8 mouse cellular contexts compared by ENCODE assay signal in the genomic region with DNA sequence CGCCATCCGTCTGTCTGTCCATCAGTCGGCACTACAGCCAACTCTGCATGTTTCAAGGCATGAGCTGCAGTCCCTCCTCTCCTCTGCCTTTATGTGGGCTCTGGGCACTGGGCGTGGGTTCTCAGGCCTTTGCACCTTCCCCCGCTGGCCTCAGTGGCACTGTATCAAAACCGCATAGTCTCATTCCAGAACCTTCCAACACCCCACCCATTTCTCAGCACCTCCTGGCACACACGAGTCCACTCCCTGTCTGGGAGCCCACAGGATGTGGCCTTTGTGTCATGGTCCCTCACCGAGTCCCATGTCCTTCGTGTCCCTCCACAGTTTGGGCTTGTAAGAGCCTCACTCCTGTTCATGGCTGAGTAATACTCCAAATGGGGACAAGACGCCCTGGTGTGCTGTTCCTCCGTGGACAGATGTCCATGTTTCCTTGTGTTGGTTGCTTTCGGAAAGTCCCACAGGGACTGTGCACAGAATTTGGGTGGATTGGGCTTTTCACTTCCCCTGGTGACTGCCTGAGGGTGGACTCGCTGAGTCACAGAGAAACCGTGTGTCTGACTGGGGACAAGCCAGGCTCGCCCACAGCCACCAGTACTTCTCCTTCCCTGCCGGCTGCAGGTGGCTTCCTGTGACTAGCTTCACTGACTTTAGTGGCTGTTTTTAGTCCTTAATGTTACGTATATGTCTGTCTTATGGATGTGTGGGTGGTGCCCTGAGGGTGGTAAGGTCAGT. TPM values are rescaled to one million over a fixed set of nuclear protein-coding genes. Genes with fewer than 3 reads are reported as not detected.
A peak's percentile ranks its signal among the peaks of the same experiment; 100 is the strongest.
DNase-seq lines count a peak whose midpoint lies in the region; ATAC-seq and TF ChIP-seq lines count a peak whose summit lies in the region.

No protein-coding gene starts in this region.

- ATAC-seq in forebrain, postnatal 0 days, result no peak
- no peak for ATAC-seq in forebrain, embryonic 14.5 days
- no peak for ATAC-seq in liver, embryonic 16.5 days (ENCODE audit: low read depth)
- ATAC-seq in stomach, postnatal 0 days (ENCODE audit: low FRiP score, low TSS enrichment), result no peak
- no peak for ATAC-seq in neural tube, embryonic 15.5 days (ENCODE audit: low FRiP score)

- H3K4me1 ChIP-seq in forebrain, postnatal 0 days (ENCODE audit: insufficient read depth), result peaks cover 10% of the 10 kb centered on the region
- peaks cover 14% of the 10 kb centered on the region for H3K4me1 ChIP-seq in forebrain, embryonic 14.5 days (ENCODE audit: control insufficient read depth, insufficient read depth, low read length)
- H3K4me1 ChIP-seq in liver, embryonic 16.5 days (ENCODE audit: control insufficient read depth, low read depth, low read length), result peaks cover 97% of the 10 kb centered on the region
- peaks cover 12% of the 10 kb centered on the region for H3K4me1 ChIP-seq in stomach, postnatal 0 days (replicated peaks; ENCODE audit: control insufficient read depth, insufficient read depth)
- peaks cover 61% of the 10 kb centered on the region for H3K4me1 ChIP-seq in neural tube, embryonic 15.5 days

- H3K27me3 ChIP-seq in forebrain, postnatal 0 days (ENCODE audit: insufficient read depth, low read length), result no peaks in the 10 kb centered on the region
- H3K27me3 ChIP-seq in forebrain, embryonic 14.5 days (replicated peaks; ENCODE audit: control insufficient read depth, insufficient read depth, low read length), result no peaks in the 10 kb centered on the region
- H3K27me3 ChIP-seq in liver, embryonic 16.5 days (ENCODE audit: control insufficient read depth, insufficient read depth, low read depth, low read length), result no peaks in the 10 kb centered on the region
- H3K27me3 ChIP-seq in stomach, postnatal 0 days (ENCODE audit: control insufficient read depth, insufficient read depth, low read length), result no peaks in the 10 kb centered on the region
- H3K27me3 ChIP-seq in neural tube, embryonic 15.5 days (replicated peaks), result no peaks in the 10 kb centered on the region

- no peak for TF ChIP-seq CTCF in forebrain, postnatal 0 days (IDR thresholded peaks at IDR 0.05; ENCODE audit: low read depth)
- no peak for TF ChIP-seq CTCF in stomach, postnatal 0 days (IDR thresholded peaks at IDR 0.05; ENCODE audit: low read depth)

- no peak overlapping the region for H3K4me2 ChIP-seq in forebrain, postnatal 0 days (ENCODE audit: low read depth)
- no peak overlapping the region for H3K4me2 ChIP-seq in forebrain, embryonic 14.5 days (ENCODE audit: low read length)
- H3K4me2 ChIP-seq in liver, embryonic 16.5 days (ENCODE audit: low read depth, low read length), result no peak overlapping the region
- H3K4me2 ChIP-seq in stomach, postnatal 0 days (replicated peaks; ENCODE audit: low read depth), result no peak overlapping the region
- H3K4me2 ChIP-seq in neural tube, embryonic 15.5 days, result no peak overlapping the region

- no peak for TF ChIP-seq EP300 in stomach, postnatal 0 days (optimal IDR thresholded peaks at IDR 0.05)

- no peak overlapping the region for H3K4me3 ChIP-seq in forebrain, postnatal 0 days (ENCODE audit: low read depth, low read length)
- H3K4me3 ChIP-seq in forebrain, embryonic 14.5 days (ENCODE audit: low read depth, low read length), result no peak overlapping the region
- H3K4me3 ChIP-seq in liver, embryonic 16.5 days (ENCODE audit: low read depth, low read length), result no peak overlapping the region
- H3K4me3 ChIP-seq in stomach, postnatal 0 days (ENCODE audit: low read depth, low read length), result no peak overlapping the region
- no peak overlapping the region for H3K4me3 ChIP-seq in neural tube, embryonic 15.5 days (replicated peaks)

- H3K36me3 ChIP-seq in forebrain, postnatal 0 days (ENCODE audit: insufficient read depth), result 0 out of 2 replicates have a peak, but pooled peaks cover 4% of the 10 kb centered on the region
- peaks cover 4% of the 10 kb centered on the region; the same call in 1 of the 2 replicates for H3K36me3 ChIP-seq in forebrain, embryonic 14.5 days (ENCODE audit: control insufficient read depth, insufficient read depth, low read length)
- no peaks in the 10 kb centered on the region for H3K36me3 ChIP-seq in liver, embryonic 16.5 days (ENCODE audit: control insufficient read depth, insufficient read depth)
- no peaks in the 10 kb centered on the region for H3K36me3 ChIP-seq in stomach, postnatal 0 days (ENCODE audit: control insufficient read depth, insufficient read depth, low read length)
- no peaks in the 10 kb centered on the region for H3K36me3 ChIP-seq in neural tube, embryonic 15.5 days

- WGBS in forebrain, postnatal 0 days, result 94% methylated on average over 17 of the region's 17 CpGs
- WGBS in forebrain, embryonic 14.5 days, result 95% methylated on average over 17 of the region's 17 CpGs
- WGBS in liver, embryonic 16.5 days (ENCODE audit: insufficient replicate concordance), result 68% methylated on average over 17 of the region's 17 CpGs
- 85% methylated on average over 17 of the region's 17 CpGs for WGBS in stomach, postnatal 0 days
- 92% methylated on average over 17 of the region's 17 CpGs for WGBS in neural tube, embryonic 15.5 days

- peak overlapping the region; percentile 21; the same call in 1 of the 2 replicates for H3K27ac ChIP-seq in forebrain, postnatal 0 days (ENCODE audit: low read depth, low read length)
- no peak overlapping the region for H3K27ac ChIP-seq in forebrain, embryonic 14.5 days (ENCODE audit: low read depth, low read length)
- peak overlapping the region; percentile 90 for H3K27ac ChIP-seq in liver, embryonic 16.5 days (ENCODE audit: low read length)
- peak overlapping the region; percentile 73 for H3K27ac ChIP-seq in stomach, postnatal 0 days (replicated peaks)
- no peak overlapping the region for H3K27ac ChIP-seq in neural tube, embryonic 15.5 days (replicated peaks)

- H3K9me3 ChIP-seq in forebrain, postnatal 0 days (ENCODE audit: low read length), result no peaks in the 10 kb centered on the region
- H3K9me3 ChIP-seq in forebrain, embryonic 14.5 days (replicated peaks; ENCODE audit: control insufficient read depth, low read length), result no peaks in the 10 kb centered on the region
- H3K9me3 ChIP-seq in liver, embryonic 16.5 days (replicated peaks; ENCODE audit: control insufficient read depth, low read length), result no peaks in the 10 kb centered on the region
- H3K9me3 ChIP-seq in stomach, postnatal 0 days (ENCODE audit: control insufficient read depth, low read length), result no peaks in the 10 kb centered on the region
- H3K9me3 ChIP-seq in neural tube, embryonic 15.5 days (replicated peaks), result no peaks in the 10 kb centered on the region

- DNase-seq in forebrain, postnatal 0 days, result no peak
- no peak for DNase-seq in forebrain, embryonic 14.5 days (ENCODE audit: low spot score)
- DNase-seq in right cerebral cortex, adult 2 months (ENCODE audit: low spot score in 2 of 2), result peak; percentile 74 to 77
- no peak for DNase-seq in right cerebral cortex, postnatal 14 days
- no peak for DNase-seq in stomach, postnatal 0 days (ENCODE audit: low spot score)
- DNase-seq in cerebellum, postnatal 36 days, result no peak

- H3K9ac ChIP-seq in forebrain, postnatal 0 days, result no peak overlapping the region
- no peak overlapping the region for H3K9ac ChIP-seq in forebrain, embryonic 14.5 days (ENCODE audit: low read length)
- H3K9ac ChIP-seq in liver, embryonic 16.5 days (ENCODE audit: low read depth, low read length), result peak overlapping the region; percentile 5; the same call in 1 of the 2 replicates
- no peak overlapping the region for H3K9ac ChIP-seq in stomach, postnatal 0 days (ENCODE audit: low read length)
- no peak overlapping the region for H3K9ac ChIP-seq in neural tube, embryonic 15.5 days (replicated peaks)

RNA-seq across cellular contexts. Expression of gene Pip5k1c, which starts 5.8 kb away (rescaled TPM):
- total RNA-seq in forebrain, postnatal 0 days (2014; rRNA removed), result 189 and 229 TPM in 2 replicates
- 110 and 130 TPM in 2 replicates for polyA plus RNA-seq in forebrain, postnatal 0 days (2015; fragmentation: Nextera tagmentation; extraction: Ambion mirVana)
- polyA plus RNA-seq in forebrain, embryonic 14.5 days (2014; fragmentation: Nextera tagmentation; extraction: Ambion mirVana), result 76.4 and 114 TPM in 2 replicates
- 13.9 and 14.7 TPM in 2 replicates for polyA plus RNA-seq in liver, embryonic 16.5 days (2015; fragmentation: Nextera tagmentation; extraction: Ambion mirVana)
- 19.1 and 21.1 TPM in 2 replicates for polyA plus RNA-seq in stomach, postnatal 0 days (2015; fragmentation: Nextera tagmentation; extraction: Ambion mirVana)
- polyA plus RNA-seq in neural tube, embryonic 15.5 days (2015; fragmentation: Nextera tagmentation; extraction: Ambion mirVana), result 116 and 124 TPM in 2 replicates

RNA-seq across cellular contexts. Expression of gene Tjp3, which starts 7.2 kb away (rescaled TPM):
- 6.3 and 8.5 TPM in 2 replicates for total RNA-seq in forebrain, postnatal 0 days (2014; rRNA removed)
- polyA plus RNA-seq in forebrain, postnatal 0 days (2015; fragmentation: Nextera tagmentation; extraction: Ambion mirVana), result 5.7 and 6.4 TPM in 2 replicates
- 4.8 and 7.0 TPM in 2 replicates for polyA plus RNA-seq in forebrain, embryonic 14.5 days (2014; fragmentation: Nextera tagmentation; extraction: Ambion mirVana)
- 0.82 and 1.4 TPM in 2 replicates for polyA plus RNA-seq in liver, embryonic 16.5 days (2015; fragmentation: Nextera tagmentation; extraction: Ambion mirVana)
- 42.5 and 46.0 TPM in 2 replicates for polyA plus RNA-seq in stomach, postnatal 0 days (2015; fragmentation: Nextera tagmentation; extraction: Ambion mirVana)
- 4.1 and 7.9 TPM in 2 replicates for polyA plus RNA-seq in neural tube, embryonic 15.5 days (2015; fragmentation: Nextera tagmentation; extraction: Ambion mirVana)

RNA-seq across cellular contexts. Expression of gene Cactin, which starts 22.4 kb away (rescaled TPM):
- 24.2 and 43.4 TPM in 2 replicates for total RNA-seq in forebrain, postnatal 0 days (2014; rRNA removed)
- polyA plus RNA-seq in forebrain, postnatal 0 days (2015; fragmentation: Nextera tagmentation; extraction: Ambion mirVana), result 19.9 and 24.2 TPM in 2 replicates
- polyA plus RNA-seq in forebrain, embryonic 14.5 days (2014; fragmentation: Nextera tagmentation; extraction: Ambion mirVana), result 16.8 and 22.2 TPM in 2 replicates
- polyA plus RNA-seq in liver, embryonic 16.5 days (2015; fragmentation: Nextera tagmentation; extraction: Ambion mirVana), result 18.4 and 18.7 TPM in 2 replicates
- 16.2 and 16.6 TPM in 2 replicates for polyA plus RNA-seq in stomach, postnatal 0 days (2015; fragmentation: Nextera tagmentation; extraction: Ambion mirVana)
- polyA plus RNA-seq in neural tube, embryonic 15.5 days (2015; fragmentation: Nextera tagmentation; extraction: Ambion mirVana), result 27.8 and 34.0 TPM in 2 replicates

RNA-seq across cellular contexts. Expression of gene Tbxa2r, which starts 30.0 kb away (rescaled TPM):
- 2.4 and 3.9 TPM in 2 replicates for total RNA-seq in forebrain, postnatal 0 days (2014; rRNA removed)
- 3.3 and 3.4 TPM in 2 replicates for polyA plus RNA-seq in forebrain, postnatal 0 days (2015; fragmentation: Nextera tagmentation; extraction: Ambion mirVana)
- 2.9 and 4.1 TPM in 2 replicates for polyA plus RNA-seq in forebrain, embryonic 14.5 days (2014; fragmentation: Nextera tagmentation; extraction: Ambion mirVana)
- 4.3 and 4.5 TPM in 2 replicates for polyA plus RNA-seq in liver, embryonic 16.5 days (2015; fragmentation: Nextera tagmentation; extraction: Ambion mirVana)
- polyA plus RNA-seq in stomach, postnatal 0 days (2015; fragmentation: Nextera tagmentation; extraction: Ambion mirVana), result 19.7 and 20.2 TPM in 2 replicates
- 5.5 and 11.4 TPM in 2 replicates for polyA plus RNA-seq in neural tube, embryonic 15.5 days (2015; fragmentation: Nextera tagmentation; extraction: Ambion mirVana)

RNA-seq across cellular contexts. Expression of gene Apba3, which starts 31.8 kb away (rescaled TPM):
- total RNA-seq in forebrain, postnatal 0 days (2014; rRNA removed), result 43.3 and 44.6 TPM in 2 replicates
- 22.8 and 24.8 TPM in 2 replicates for polyA plus RNA-seq in forebrain, postnatal 0 days (2015; fragmentation: Nextera tagmentation; extraction: Ambion mirVana)
- polyA plus RNA-seq in forebrain, embryonic 14.5 days (2014; fragmentation: Nextera tagmentation; extraction: Ambion mirVana), result 30.5 and 36.8 TPM in 2 replicates
- polyA plus RNA-seq in liver, embryonic 16.5 days (2015; fragmentation: Nextera tagmentation; extraction: Ambion mirVana), result 24.2 and 26.3 TPM in 2 replicates
- polyA plus RNA-seq in stomach, postnatal 0 days (2015; fragmentation: Nextera tagmentation; extraction: Ambion mirVana), result 30.5 and 34.6 TPM in 2 replicates
- 38.0 and 39.1 TPM in 2 replicates for polyA plus RNA-seq in neural tube, embryonic 15.5 days (2015; fragmentation: Nextera tagmentation; extraction: Ambion mirVana)

Comparison
In these comparisons a context has a peak if more than half of its experiments do, and no peak if none do; other contexts are left out.
1. DNase-seq: peak in right cerebral cortex, adult 2 months (2 of 2); none in forebrain, postnatal 0 days (single experiment), forebrain, embryonic 14.5 days (single experiment), right cerebral cortex, postnatal 14 days (single experiment), stomach, postnatal 0 days (single experiment) and cerebellum, postnatal 36 days (0 of 2).
2. H3K27ac ChIP-seq: peak in forebrain, postnatal 0 days (single experiment), liver, embryonic 16.5 days (single experiment) and stomach, postnatal 0 days (single experiment); none in forebrain, embryonic 14.5 days (single experiment) and neural tube, embryonic 15.5 days (single experiment).